Mouse (Mus musculus) midbrain, embryonic 15.5 days (tissue): ENCODE measurements around the gene Cnot1. TPM values are rescaled to one million over a fixed set of nuclear protein-coding genes. Genes with fewer than 3 reads are reported as not detected.

Experiments used
- ATAC-seq: fragments of 200-750 bp; cut with Nextera tagmentation; replicated peaks from 2 replicates; pipeline ENCODE4 v1.8.0; 2017; ENCODE audit warnings: moderate TSS enrichment
- H3K27ac ChIP-seq: fragments of 300-500 bp; sonication (generic); 2 replicates; pipeline ENCODE4 v1.5.1; 2015; ENCODE audit warnings: mild to moderate bottlenecking, inconsistent platforms
- H3K27me3 ChIP-seq: fragments of 300-500 bp; sonication (generic); replicated peaks from 2 replicates; pipeline ENCODE4 v1.6.1; 2015; ENCODE audit warnings: inconsistent platforms
- H3K36me3 ChIP-seq: fragments of 300-500 bp; sonication (generic); replicated peaks from 2 replicates; pipeline ENCODE4 v1.6.1; 2015; ENCODE audit warnings: inconsistent platforms
- H3K4me1 ChIP-seq: fragments of 300-500 bp; sonication (generic); 2 replicates; pipeline ENCODE4 v1.6.1; 2015; ENCODE audit warnings: inconsistent platforms
- H3K4me2 ChIP-seq: fragments of 300-500 bp; sonication (generic); 2 replicates; pipeline ENCODE4 v1.6.1; 2015; ENCODE audit warnings: inconsistent platforms, mild to moderate bottlenecking, moderate library complexity
- H3K4me3 ChIP-seq: fragments of 300-500 bp; sonication (generic); 2 replicates; pipeline ENCODE4 v1.5.1; 2015; ENCODE audit warnings: mild to moderate bottlenecking, inconsistent platforms
- H3K9ac ChIP-seq: fragments of 300-500 bp; sonication (generic); 2 replicates; pipeline ENCODE4 v1.6.1; 2015; ENCODE audit warnings: mild to moderate bottlenecking, inconsistent platforms
- H3K9me3 ChIP-seq: fragments of 300-500 bp; sonication (generic); 2 replicates; pipeline ENCODE4 v1.6.1; 2016; ENCODE audit warnings: inconsistent platforms
- WGBS: fragments of 180-500 bp; shearing (Covaris S2); methylation state at CpG from one replicate; pipeline ENCODE4 v1.1.7; 2015; ENCODE audit warnings: mixed read lengths; 5-methylcytosine and 5-hydroxymethylcytosine counted together
- polyA plus RNA-seq: library from polyadenylated mRNA; unstranded; fragments of >200 nt; fragmentation: Nextera tagmentation; extraction: Ambion mirVana; gene quantifications from 2 replicates; pipeline ENCODE4 v1.2.1, GENCODE M21; 2015

Gene Cnot1
- polyA plus RNA-seq, 1 experiment from 2014 or later, result 48.8 TPM

- Histone ChIP-seq H3K36me3 (no peaks in the 10 kb centered on the region), H3K4me2 (no peak overlapping the region), H3K4me3 (no peak overlapping the region), H3K9ac (no peak overlapping the region), H3K27me3 (peaks cover 8% of the 10 kb centered on the region), H3K27ac (no peak overlapping the region), H3K9me3 (no peaks in the 10 kb centered on the region), H3K4me1 (peaks cover 60% of the 10 kb centered on the region)
- ATAC-seq, result no peak
- 48% methylated on average over 6 of the region's 6 CpGs for WGBS
These were observed 109.1 kb downstream of the Cnot1 start for GRCm38 (mm10) chr8:95698179-95698578.

GRCm38 (mm10) chr8:95697128-95697527 is 110.1 kb downstream of the Cnot1 start:
- Histone ChIP-seq H3K9me3 (no peaks in the 10 kb centered on the region), H3K9ac (peak overlapping the region; percentile 38), H3K36me3 (no peaks in the 10 kb centered on the region), H3K27me3 (peaks cover 8% of the 10 kb centered on the region), H3K4me1 (peaks cover 56% of the 10 kb centered on the region), H3K4me2 (peak overlapping the region; percentile 42), H3K4me3 (no peak overlapping the region), H3K27ac (no peak overlapping the region)
- ATAC-seq, result peak; percentile 40; the same call in 1 of the 2 replicates
- 2% methylated on average over 11 of the region's 11 CpGs for WGBS

- Histone ChIP-seq H3K4me2 (peak overlapping the region; percentile 42), H3K36me3 (no peaks in the 10 kb centered on the region), H3K4me1 (peaks cover 51% of the 10 kb centered on the region), H3K27me3 (peaks cover 8% of the 10 kb centered on the region), H3K27ac (no peak overlapping the region), H3K9ac (peak overlapping the region; percentile 38; the same call in 1 of the 2 replicates), H3K9me3 (no peaks in the 10 kb centered on the region), H3K4me3 (no peak overlapping the region)
- 67% methylated on average over 8 of the region's 8 CpGs for WGBS
- ATAC-seq, result no peak
These were observed 110.6 kb downstream of the Cnot1 start for GRCm38 (mm10) chr8:95696661-95697060.

GRCm38 (mm10) chr8:95694631-95695030 is 112.6 kb downstream of the Cnot1 start:
- H3K36me3 ChIP-seq, result no peaks in the 10 kb centered on the region
- WGBS, result 11% methylated on average over 6 of the region's 6 CpGs
- no peaks in the 10 kb centered on the region for H3K9me3 ChIP-seq
- ATAC-seq, result no peak
- H3K4me3 ChIP-seq, result no peak overlapping the region
- peaks cover 8% of the 10 kb centered on the region for H3K27me3 ChIP-seq
- peak overlapping the region; percentile 9; the same call in 1 of the 2 replicates for H3K4me2 ChIP-seq
- H3K4me1 ChIP-seq, result peaks cover 31% of the 10 kb centered on the region
- no peak overlapping the region for H3K9ac ChIP-seq
- H3K27ac ChIP-seq, result no peak overlapping the region

GRCm38 (mm10) chr8:95690929-95691541 is 116.2 kb downstream of the Cnot1 start:
- ATAC-seq, result no peak
- H3K4me2 ChIP-seq, result no peak overlapping the region
- H3K4me1 ChIP-seq, result peaks cover 16% of the 10 kb centered on the region
- no peak overlapping the region for H3K27ac ChIP-seq
- no peak overlapping the region for H3K4me3 ChIP-seq
- 82% methylated on average over 13 of the region's 13 CpGs for WGBS
- H3K36me3 ChIP-seq, result no peaks in the 10 kb centered on the region
- H3K27me3 ChIP-seq, result no peaks in the 10 kb centered on the region
- H3K9ac ChIP-seq, result no peak overlapping the region
- H3K9me3 ChIP-seq, result no peaks in the 10 kb centered on the region

- H3K4me3 ChIP-seq, result no peak overlapping the region
- 76% methylated on average over 10 of the region's 10 CpGs for WGBS
- no peaks in the 10 kb centered on the region for H3K4me1 ChIP-seq
- H3K36me3 ChIP-seq, result no peaks in the 10 kb centered on the region
- no peak overlapping the region for H3K9ac ChIP-seq
- no peaks in the 10 kb centered on the region for H3K27me3 ChIP-seq
- H3K27ac ChIP-seq, result no peak overlapping the region
- no peak for ATAC-seq
- no peak overlapping the region for H3K4me2 ChIP-seq
- no peaks in the 10 kb centered on the region for H3K9me3 ChIP-seq
These were observed 119.1 kb downstream of the Cnot1 start for GRCm38 (mm10) chr8:95688073-95688672.

- WGBS, result under 1% methylated on average over 58 of the region's 70 CpGs
- Histone ChIP-seq H3K36me3 (no peaks in the 10 kb centered on the region), H3K4me3 (peak overlapping the region; percentile 70), H3K4me1 (peaks cover 25% of the 10 kb centered on the region), H3K9me3 (no peaks in the 10 kb centered on the region), H3K27me3 (0 out of 2 replicates have a peak, but pooled peaks cover 6% of the 10 kb centered on the region), H3K27ac (peak overlapping the region; percentile 63), H3K4me2 (peak overlapping the region; percentile 73), H3K9ac (peak overlapping the region; percentile 69)
- peak; percentile 59 for ATAC-seq
These were observed 129.1 kb downstream of the Cnot1 start for GRCm38 (mm10) chr8:95678024-95678611.

- Histone ChIP-seq H3K9me3 (no peaks in the 10 kb centered on the region), H3K9ac (peak overlapping the region; percentile 69), H3K4me3 (peak overlapping the region; percentile 70), H3K4me2 (peak overlapping the region; percentile 73), H3K27me3 (0 out of 2 replicates have a peak, but pooled peaks cover 6% of the 10 kb centered on the region), H3K4me1 (peaks cover 25% of the 10 kb centered on the region), H3K36me3 (no peaks in the 10 kb centered on the region), H3K27ac (peak overlapping the region; percentile 63)
- ATAC-seq, result peak; percentile 78
- WGBS, result 1% methylated on average over 40 of the region's 48 CpGs
These were observed 129.7 kb downstream of the Cnot1 start for GRCm38 (mm10) chr8:95677591-95678023.

GRCm38 (mm10) chr8:95676631-95677030 is 130.6 kb downstream of the Cnot1 start, which contains the start of gene Ndrg4:
Gene Ndrg4 (plus strand): TSS chr8:95676980.
- no peaks in the 10 kb centered on the region for H3K36me3 ChIP-seq
- 47% methylated on average over 9 of the region's 9 CpGs for WGBS
- ATAC-seq, result no peak

GRCm38 (mm10) chr8:95672811-95673210 is 134.5 kb downstream of the Cnot1 start:
- H3K4me2 ChIP-seq, result no peak overlapping the region

More at GRCm38 (mm10) chr8:95676631-95677030, 130.6 kb downstream of the Cnot1 start, which contains the start of gene Ndrg4:
- H3K4me1 ChIP-seq, result peaks cover 25% of the 10 kb centered on the region
- peak within 1 kb of the TSS; percentile 69 for H3K9ac ChIP-seq
- H3K4me3 ChIP-seq, result peak within 1 kb of the TSS; percentile 70
- H3K9me3 ChIP-seq, result no peaks in the 10 kb centered on the region
- 0 out of 2 replicates have a peak, but pooled peaks cover 6% of the 10 kb centered on the region for H3K27me3 ChIP-seq
- H3K27ac ChIP-seq, result peak within 1 kb of the TSS; percentile 63
- peak within 1 kb of the TSS; percentile 73 for H3K4me2 ChIP-seq

GRCm38 (mm10) chr8:95671861-95672260 is 135.4 kb downstream of the Cnot1 start:
- H3K9ac ChIP-seq, result no peak overlapping the region
- 0 out of 2 replicates have a peak, but pooled peaks cover 3% of the 10 kb centered on the region for H3K27me3 ChIP-seq
- no peak overlapping the region for H3K27ac ChIP-seq
- no peak for ATAC-seq
- H3K4me3 ChIP-seq, result no peak overlapping the region
- H3K4me2 ChIP-seq, result no peak overlapping the region
- WGBS, result 89% methylated on average over 6 of the region's 6 CpGs
- H3K9me3 ChIP-seq, result no peaks in the 10 kb centered on the region
- H3K36me3 ChIP-seq, result no peaks in the 10 kb centered on the region
- H3K4me1 ChIP-seq, result peaks cover 4% of the 10 kb centered on the region; the same call in 1 of the 2 replicates

More at GRCm38 (mm10) chr8:95672811-95673210, 134.5 kb downstream of the Cnot1 start:
- 80% methylated on average over 5 of the region's 5 CpGs for WGBS
- H3K36me3 ChIP-seq, result no peaks in the 10 kb centered on the region
- H3K4me1 ChIP-seq, result peaks cover 10% of the 10 kb centered on the region; the same call in 1 of the 2 replicates
- H3K9ac ChIP-seq, result no peak overlapping the region
- H3K9me3 ChIP-seq, result no peaks in the 10 kb centered on the region
- H3K27me3 ChIP-seq, result 0 out of 2 replicates have a peak, but pooled peaks cover 3% of the 10 kb centered on the region
- ATAC-seq, result no peak
- H3K27ac ChIP-seq, result no peak overlapping the region
- no peak overlapping the region for H3K4me3 ChIP-seq

GRCm38 (mm10) chr8:95669967-95670366 is 137.3 kb downstream of the Cnot1 start:
- Histone ChIP-seq H3K9ac (no peak overlapping the region), H3K4me1 (peaks cover 4% of the 10 kb centered on the region; the same call in 1 of the 2 replicates), H3K9me3 (no peaks in the 10 kb centered on the region), H3K4me3 (no peak overlapping the region), H3K36me3 (no peaks in the 10 kb centered on the region), H3K4me2 (no peak overlapping the region), H3K27me3 (no peaks in the 10 kb centered on the region), H3K27ac (no peak overlapping the region)
- no peak for ATAC-seq
- 88% methylated on average over 2 of the region's 2 CpGs for WGBS
